ENCODE assay signal across 19 mouse cellular contexts in the genomic region with DNA sequence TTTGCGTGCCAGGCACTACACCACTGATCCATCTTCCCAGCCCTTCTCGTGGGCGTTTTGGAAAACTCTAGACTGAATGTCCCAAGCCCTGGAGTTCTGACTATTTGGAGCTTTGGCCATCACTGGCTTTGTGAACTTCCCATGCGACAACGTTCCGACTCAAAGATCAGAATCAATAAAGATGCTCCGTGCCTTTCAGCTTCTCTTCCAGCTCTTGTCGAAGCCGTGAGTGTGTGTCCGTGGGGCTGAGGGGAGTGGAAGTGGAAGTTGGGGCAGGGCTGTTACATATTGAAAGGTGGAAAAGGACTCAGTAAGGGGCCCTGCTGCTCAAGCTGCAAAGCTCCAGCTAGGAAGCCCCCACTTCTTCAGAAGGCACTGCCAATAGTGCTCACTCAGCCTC.
DNase-seq lines count a peak whose midpoint lies in the region; ATAC-seq and TF ChIP-seq lines count a peak whose summit lies in the region.
"Had no signal": no experiment of that assay in that cellular context is flagged by ENCODE, and none has a peak within 500 bp of the region (broad histone marks: within the 10 kb centered on the region; RNA-seq: fewer than 3 reads in every experiment).

No protein-coding gene starts in this region.

- ATAC-seq in heart, embryonic 11.5 days (replicated peaks; ENCODE audit: insufficient number of reproducible peaks, low FRiP score, low TSS enrichment), result no peak
- no peak for ATAC-seq in midbrain, postnatal 0 days (ENCODE audit: low FRiP score)
- ATAC-seq: forebrain, embryonic 13.5 days; forebrain, embryonic 16.5 days had no signal

- 0 out of 2 replicates have a peak, but pooled peaks cover 3% of the 10 kb centered on the region for H3K4me1 ChIP-seq in heart, embryonic 11.5 days (ENCODE audit: control insufficient read depth, insufficient read depth, low read length)
- peaks cover 47% of the 10 kb centered on the region for H3K4me1 ChIP-seq in midbrain, embryonic 10.5 days
- H3K4me1 ChIP-seq in midbrain, postnatal 0 days (ENCODE audit: insufficient read depth, low read length), result no peaks in the 10 kb centered on the region
- H3K4me1 ChIP-seq: embryonic facial prominence, embryonic 13.5 days; embryonic facial prominence, embryonic 15.5 days had no signal

- H3K36me3 ChIP-seq in heart, embryonic 11.5 days (ENCODE audit: control insufficient read depth, insufficient read depth, low read length), result no peaks in the 10 kb centered on the region
- H3K36me3 ChIP-seq in midbrain, embryonic 10.5 days, result no peaks in the 10 kb centered on the region
- no peaks in the 10 kb centered on the region for H3K36me3 ChIP-seq in midbrain, postnatal 0 days (ENCODE audit: insufficient read depth, low read length)
- H3K36me3 ChIP-seq: embryonic facial prominence, embryonic 13.5 days; embryonic facial prominence, embryonic 15.5 days had no signal

- H3K9me3 ChIP-seq in heart, embryonic 11.5 days (replicated peaks; ENCODE audit: control insufficient read depth, low read length), result no peaks in the 10 kb centered on the region
- no peaks in the 10 kb centered on the region for H3K9me3 ChIP-seq in midbrain, embryonic 10.5 days (replicated peaks)
- H3K9me3 ChIP-seq in midbrain, postnatal 0 days (ENCODE audit: low read length), result no peaks in the 10 kb centered on the region
- H3K9me3 ChIP-seq: embryonic facial prominence, embryonic 13.5 days; embryonic facial prominence, embryonic 15.5 days; forebrain, embryonic 13.5 days had no signal

- no peak overlapping the region for H3K4me3 ChIP-seq in heart, embryonic 11.5 days (ENCODE audit: low read depth, low read length)
- no peak overlapping the region for H3K4me3 ChIP-seq in midbrain, embryonic 10.5 days
- no peak overlapping the region for H3K4me3 ChIP-seq in midbrain, postnatal 0 days (ENCODE audit: low read depth, low read length)
- H3K4me3 ChIP-seq: embryonic facial prominence, embryonic 13.5 days; embryonic facial prominence, embryonic 15.5 days; erythroblast, embryonic 14.5 days; forebrain, embryonic 13.5 days had no signal

- peak; percentile 57 for DNase-seq in heart, adult 11 months
- DNase-seq in midbrain, embryonic 10.5 days (ENCODE audit: low spot score), result no peak
- no peak for DNase-seq in midbrain, postnatal 0 days (ENCODE audit: low spot score)
- DNase-seq: adrenal gland, adult 2 months; adrenal gland, postnatal 10 days; adrenal gland, postnatal 25 days; cerebellum, adult 11 months; cerebellum, adult 18-20 months; cerebellum, adult 8-10 months; cerebellum, adult 9-11 months; cerebellum, postnatal 14 days; cerebellum, postnatal 36 days; embryo, embryonic 11 days had no signal

- no peak for TF ChIP-seq CTCF in midbrain, postnatal 0 days (IDR thresholded peaks at IDR 0.05)

- WGBS in heart, embryonic 11.5 days (ENCODE audit: insufficient replicate concordance), result 91% methylated on average over 10 of the region's 10 CpGs
- 77% methylated on average over 10 of the region's 10 CpGs for WGBS in midbrain, embryonic 10.5 days
- 70% methylated on average over 10 of the region's 10 CpGs for WGBS in midbrain, postnatal 0 days

- no peak overlapping the region for H3K27ac ChIP-seq in heart, embryonic 11.5 days (ENCODE audit: low read depth, low read length)
- peak overlapping the region; percentile 52; the same call in 1 of the 2 replicates for H3K27ac ChIP-seq in midbrain, embryonic 10.5 days (replicated peaks)
- no peak overlapping the region for H3K27ac ChIP-seq in midbrain, postnatal 0 days (ENCODE audit: low read depth, low read length)
- H3K27ac ChIP-seq: embryonic facial prominence, embryonic 13.5 days; embryonic facial prominence, embryonic 15.5 days; forebrain, embryonic 13.5 days had no signal

- H3K9ac ChIP-seq in heart, embryonic 11.5 days (ENCODE audit: low read depth, low read length), result no peak overlapping the region
- no peak overlapping the region for H3K9ac ChIP-seq in midbrain, postnatal 0 days (replicated peaks; ENCODE audit: low read length, poor library complexity, severe bottlenecking)
- H3K9ac ChIP-seq: embryonic facial prominence, embryonic 13.5 days; embryonic facial prominence, embryonic 15.5 days; forebrain, embryonic 13.5 days had no signal

- no peak overlapping the region for H3K4me2 ChIP-seq in heart, embryonic 11.5 days
- no peak overlapping the region for H3K4me2 ChIP-seq in midbrain, postnatal 0 days (ENCODE audit: low read depth, low read length, poor library complexity, severe bottlenecking)
- H3K4me2 ChIP-seq: embryonic facial prominence, embryonic 13.5 days; embryonic facial prominence, embryonic 15.5 days; forebrain, embryonic 13.5 days had no signal

- H3K27me3 ChIP-seq in heart, embryonic 11.5 days (ENCODE audit: control insufficient read depth, insufficient read depth, low read length), result no peaks in the 10 kb centered on the region; the same call in 1 of the 2 replicates
- peaks cover 86% of the 10 kb centered on the region for H3K27me3 ChIP-seq in midbrain, embryonic 10.5 days (ENCODE audit: low read depth, poor library complexity, severe bottlenecking)
- no peaks in the 10 kb centered on the region for H3K27me3 ChIP-seq in midbrain, postnatal 0 days (ENCODE audit: insufficient read depth, low read length)
- H3K27me3 ChIP-seq: embryonic facial prominence, embryonic 13.5 days; embryonic facial prominence, embryonic 15.5 days; forebrain, embryonic 13.5 days had no signal
